Mouse (Mus musculus) neural tube, embryonic 13.5 days (tissue): ENCODE results near the gene Nudt11. TPM values are rescaled to one million over a fixed set of nuclear protein-coding genes. Genes with fewer than 3 reads are reported as not detected.
"Not testable (repeated sequence)": the region's sequence is repeated elsewhere in the genome, so short reads cannot be mapped to it uniquely, and the experiment has no call there.

Experiments
- ATAC-seq: fragments of 200-750 bp; cut with Nextera tagmentation; 2 replicates; pipeline ENCODE4 v1.8.0; 2017; ENCODE audit warnings: low read depth, mild to moderate bottlenecking, moderate TSS enrichment, moderate library complexity
- H3K27ac ChIP-seq: fragments of 300-500 bp; sonication (generic); replicated peaks from 2 replicates; pipeline ENCODE4 v1.5.1; 2015; ENCODE audit warnings: moderate library complexity, mild to moderate bottlenecking, inconsistent platforms
- H3K27me3 ChIP-seq: fragments of 300-500 bp; sonication (generic); 2 replicates; pipeline ENCODE4 v1.6.1; 2015; ENCODE audit warnings: mild to moderate bottlenecking, inconsistent platforms
- H3K36me3 ChIP-seq: fragments of 300-500 bp; sonication (generic); 2 replicates; pipeline ENCODE4 v1.6.1; 2015; ENCODE audit warnings: mild to moderate bottlenecking, inconsistent platforms
- H3K4me1 ChIP-seq: fragments of 300-500 bp; sonication (generic); replicated peaks from 2 replicates; pipeline ENCODE4 v1.6.1; 2015; ENCODE audit warnings: inconsistent platforms
- H3K4me2 ChIP-seq: fragments of 300-500 bp; sonication (generic); 2 replicates; pipeline ENCODE4 v1.6.1; 2015; ENCODE audit warnings: inconsistent platforms, mild to moderate bottlenecking, moderate library complexity
- H3K4me3 ChIP-seq: fragments of 300-500 bp; sonication (generic); 2 replicates; pipeline ENCODE4 v1.5.1; 2015; ENCODE audit warnings: mild to moderate bottlenecking, inconsistent platforms
- H3K9ac ChIP-seq: fragments of 300-500 bp; sonication (generic); 2 replicates; pipeline ENCODE4 v1.6.1; 2015; ENCODE audit warnings: moderate library complexity, mild to moderate bottlenecking, inconsistent platforms
- H3K9me3 ChIP-seq: fragments of 300-500 bp; sonication (generic); 2 replicates; pipeline ENCODE4 v1.6.1; 2016; ENCODE audit warnings: inconsistent platforms
- WGBS: fragments of 180-500 bp; shearing (Covaris S2); methylation state at CpG from one replicate; pipeline ENCODE4 v1.1.7; 2015; 5-methylcytosine and 5-hydroxymethylcytosine counted together
- microRNA-seq: library from miRNA; unstranded; fragments of <30 nt; microRNA quantifications from one replicate; pipeline ENCODE4, GENCODE M21; 2016
- polyA plus RNA-seq: library from polyadenylated mRNA; unstranded; fragments of >200 nt; fragmentation: Nextera tagmentation; extraction: Ambion mirVana; gene quantifications from 2 replicates; pipeline ENCODE4 v1.2.1, GENCODE M21; 2015

The Nudt11 gene
- 17.4 and 20.4 TPM in 2 replicates for polyA plus RNA-seq

DNA sequence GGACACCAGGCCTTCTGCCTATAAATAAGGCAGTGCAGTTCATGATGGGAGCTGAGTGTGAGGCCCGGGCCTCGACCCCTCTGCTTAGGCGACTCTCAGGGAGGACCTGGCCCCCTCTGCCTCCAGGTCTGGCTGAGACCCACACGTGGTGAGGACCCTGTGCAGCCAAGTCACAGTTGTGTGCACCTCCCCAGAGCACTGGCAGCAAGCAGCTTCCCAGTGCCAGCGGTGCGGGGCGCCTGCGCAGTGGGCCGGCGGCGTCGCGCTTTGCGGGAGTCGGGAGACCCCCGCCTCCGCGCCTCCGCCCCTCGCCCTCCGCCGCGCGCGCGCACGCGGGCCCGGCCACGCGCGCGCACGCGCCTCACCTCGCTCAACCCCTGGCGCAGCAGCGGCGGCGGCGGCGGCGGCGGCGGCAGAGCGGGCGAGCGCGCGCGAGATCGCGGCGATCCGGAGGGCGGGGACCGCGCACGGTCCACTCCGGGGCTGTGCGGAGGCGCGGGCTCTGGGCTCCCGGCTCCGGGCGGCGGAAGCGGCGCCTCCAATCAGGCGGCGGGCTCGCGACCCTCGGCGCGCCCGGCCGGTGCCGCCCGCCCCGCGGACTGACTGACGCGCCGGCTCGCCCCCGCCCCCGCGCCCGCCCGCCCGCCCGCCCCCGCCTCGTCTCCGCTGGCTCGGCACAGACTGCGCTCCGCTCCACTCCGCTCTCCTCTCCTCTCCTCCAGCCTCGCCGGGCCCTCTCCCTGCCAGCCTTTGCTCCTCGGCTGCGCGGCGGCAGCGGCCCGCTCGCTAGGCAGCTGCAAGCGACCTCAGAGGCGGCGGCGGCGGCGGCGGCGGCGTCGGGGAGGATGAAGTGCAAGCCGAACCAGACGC, at the start of gene Nudt11:
Gene Nudt11, plus strand, starts transcription at position 388 of the 870 bp plus-strand sequence.
- Histone ChIP-seq H3K27ac (peak within 1 kb of the TSS; percentile 79), H3K4me1 (peaks cover 12% of the 10 kb centered on the region), H3K4me2 (peak within 1 kb of the TSS; percentile 55), H3K9ac (0 out of 2 replicates have a peak within 1 kb of the TSS, but pooled peaks have one; percentile 50), H3K4me3 (peak within 1 kb of the TSS; percentile 44)
- not testable (repeated sequence) for H3K36me3 ChIP-seq, H3K27me3 ChIP-seq, H3K9me3 ChIP-seq
- WGBS: 4% methylated on average over 11 of the region's 121 CpGs
- ATAC-seq: peak; percentile 93

DNA sequence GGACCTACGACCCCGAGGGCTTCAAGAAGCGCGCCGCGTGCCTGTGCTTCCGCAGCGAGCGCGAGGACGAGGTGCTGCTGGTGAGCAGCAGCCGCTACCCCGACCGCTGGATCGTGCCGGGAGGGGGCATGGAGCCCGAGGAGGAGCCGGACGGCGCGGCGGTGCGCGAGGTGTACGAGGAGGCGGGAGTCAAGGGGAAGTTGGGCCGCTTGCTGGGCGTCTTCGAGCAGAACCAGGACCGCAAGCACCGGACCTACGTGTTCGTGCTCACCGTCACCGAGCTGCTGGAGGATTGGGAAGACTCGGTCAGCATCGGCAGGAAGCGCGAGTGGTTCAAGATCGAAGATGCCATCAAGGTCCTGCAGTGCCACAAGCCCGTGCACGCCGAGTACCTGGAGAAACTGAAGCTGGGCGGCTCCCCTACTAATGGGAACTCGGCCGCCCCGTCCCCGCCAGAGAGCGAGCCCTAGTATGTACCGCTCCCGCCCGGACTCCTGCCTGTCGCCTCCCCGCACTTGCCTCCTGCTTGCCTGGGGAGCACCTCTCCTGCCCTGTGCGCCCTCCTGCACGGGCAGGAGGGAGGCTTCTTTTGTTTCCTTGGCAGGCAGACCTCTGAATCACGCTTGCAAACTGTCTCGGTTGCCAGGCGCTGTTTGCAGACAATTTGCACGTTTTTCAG, 822 bp downstream of the Nudt11 start:
- Histone ChIP-seq H3K4me1 (peaks cover 12% of the 10 kb centered on the region), H3K4me2 (peak overlapping the region; percentile 55), H3K9ac (0 out of 2 replicates have a peak overlapping the region, but pooled peaks have one; percentile 50), H3K27ac (peak overlapping the region; percentile 79), H3K4me3 (peak overlapping the region; percentile 44)
- peak; percentile 82 for ATAC-seq
- H3K9me3 ChIP-seq, H3K36me3 ChIP-seq, H3K27me3 ChIP-seq: not testable (repeated sequence)
- WGBS: 15% methylated on average over 21 of the region's 60 CpGs

DNA sequence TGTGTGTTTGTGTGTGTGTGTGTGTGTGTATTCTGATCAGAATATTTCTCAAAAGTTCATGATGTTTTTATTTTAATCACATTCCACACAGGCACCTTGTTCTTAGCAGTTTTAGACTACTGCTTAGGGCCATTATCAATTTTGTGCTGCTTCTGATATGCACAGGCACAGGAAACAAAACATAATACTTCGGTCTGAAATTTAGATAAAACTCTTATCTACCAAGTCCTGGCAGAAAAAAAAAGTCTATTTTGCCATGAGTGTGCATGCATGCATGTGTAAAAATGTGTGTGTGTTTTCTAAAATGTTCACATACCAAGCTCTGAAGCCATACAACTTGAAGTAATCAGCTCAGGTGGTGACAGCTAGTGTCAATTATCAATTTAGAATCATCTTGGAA, 14.3 kb downstream of the Nudt11 start:
- H3K27ac ChIP-seq: no peak overlapping the region
- no peaks in the 10 kb centered on the region for H3K4me1 ChIP-seq
- no peaks in the 10 kb centered on the region for H3K27me3 ChIP-seq
- H3K36me3 ChIP-seq: no peaks in the 10 kb centered on the region
- no peaks in the 10 kb centered on the region for H3K9me3 ChIP-seq
- no peak overlapping the region for H3K4me3 ChIP-seq
- WGBS: 77% methylated on average over 1 of the region's 1 CpGs
- no peak for ATAC-seq
- no peak overlapping the region for H3K4me2 ChIP-seq
- H3K9ac ChIP-seq: no peak overlapping the region

DNA sequence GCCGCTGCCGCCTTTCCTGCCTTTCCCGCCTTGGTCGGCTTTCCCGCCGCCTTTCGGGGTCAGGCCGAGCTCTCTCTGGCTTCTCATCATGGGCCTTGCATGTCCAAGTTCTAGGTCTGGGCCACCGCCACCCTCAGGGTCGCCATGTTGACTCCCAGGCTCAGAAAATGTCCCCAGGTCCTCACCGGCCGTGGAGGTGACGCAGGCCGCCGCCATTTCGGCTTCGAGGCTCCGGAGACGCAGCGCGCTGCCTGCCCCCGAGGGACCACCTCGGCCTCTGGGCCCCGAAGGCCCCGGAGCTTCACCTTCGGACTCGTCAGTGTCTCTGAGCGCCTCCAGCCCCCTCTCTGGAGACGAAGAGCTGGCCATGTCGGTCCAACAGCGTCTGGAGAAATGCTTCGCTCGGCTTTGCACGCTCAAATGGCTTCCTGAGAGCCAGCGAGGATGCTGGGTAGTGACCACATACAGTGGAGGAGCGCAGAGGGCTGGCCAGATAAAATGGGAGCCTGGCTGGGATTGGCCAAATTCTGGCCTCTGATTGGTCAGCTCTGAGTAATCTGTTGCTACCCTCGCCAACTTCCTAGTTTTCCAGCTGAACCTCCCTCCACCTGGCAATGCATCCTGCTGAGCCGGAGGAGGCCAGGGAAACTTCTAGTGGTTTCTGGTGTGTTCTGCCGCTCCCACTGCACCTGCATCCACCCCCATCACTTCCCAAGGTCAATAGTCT, 35.9 kb downstream of the Nudt11 start, which contains the start of gene AU022751:
Gene AU022751, minus strand, starts transcription at position 466 of the 727 bp plus-strand sequence.
- WGBS: 93% methylated on average over 39 of the region's 39 CpGs
- no peaks in the 10 kb centered on the region for H3K27me3 ChIP-seq
- no peak within 1 kb of the TSS for H3K9ac ChIP-seq
- H3K4me3 ChIP-seq: no peak within 1 kb of the TSS
- no peaks in the 10 kb centered on the region for H3K36me3 ChIP-seq
- H3K4me1 ChIP-seq: no peaks in the 10 kb centered on the region
- ATAC-seq: no peak
- H3K9me3 ChIP-seq: peaks cover 17% of the 10 kb centered on the region; the same call in 1 of the 2 replicates
- no peak within 1 kb of the TSS for H3K4me2 ChIP-seq
- H3K27ac ChIP-seq: no peak within 1 kb of the TSS

DNA sequence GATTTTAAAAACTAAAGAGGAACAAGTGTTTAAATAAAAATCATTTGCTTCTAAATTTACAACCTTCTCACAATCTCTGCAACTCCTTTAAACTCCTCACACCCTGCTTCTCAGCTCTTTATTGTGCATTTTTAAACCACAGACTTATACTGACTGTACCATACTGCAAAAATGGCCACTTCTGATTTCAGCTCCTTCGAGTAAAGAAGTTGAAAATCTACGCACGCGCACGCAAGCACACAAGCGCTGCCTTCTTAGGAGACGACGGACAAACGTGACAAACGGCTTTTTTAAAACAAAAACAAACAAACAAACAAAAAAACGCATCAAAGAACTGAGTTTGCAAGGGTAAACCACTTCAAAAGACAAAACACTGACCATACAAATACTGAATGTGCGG, 44.3 kb downstream of the Nudt11 start:
- peak overlapping the region; percentile 56 for H3K4me2 ChIP-seq
- H3K4me1 ChIP-seq: no peaks in the 10 kb centered on the region
- no peaks in the 10 kb centered on the region for H3K27me3 ChIP-seq
- 18% methylated on average over 12 of the region's 12 CpGs for WGBS
- no peaks in the 10 kb centered on the region for H3K36me3 ChIP-seq
- peak overlapping the region; percentile 64 for H3K9ac ChIP-seq
- peak overlapping the region; percentile 64 for H3K27ac ChIP-seq
- H3K4me3 ChIP-seq: peak overlapping the region; percentile 47
- 0 out of 2 replicates have a peak, but pooled peaks have one; percentile 71 for ATAC-seq
- no peaks in the 10 kb centered on the region for H3K9me3 ChIP-seq

DNA sequence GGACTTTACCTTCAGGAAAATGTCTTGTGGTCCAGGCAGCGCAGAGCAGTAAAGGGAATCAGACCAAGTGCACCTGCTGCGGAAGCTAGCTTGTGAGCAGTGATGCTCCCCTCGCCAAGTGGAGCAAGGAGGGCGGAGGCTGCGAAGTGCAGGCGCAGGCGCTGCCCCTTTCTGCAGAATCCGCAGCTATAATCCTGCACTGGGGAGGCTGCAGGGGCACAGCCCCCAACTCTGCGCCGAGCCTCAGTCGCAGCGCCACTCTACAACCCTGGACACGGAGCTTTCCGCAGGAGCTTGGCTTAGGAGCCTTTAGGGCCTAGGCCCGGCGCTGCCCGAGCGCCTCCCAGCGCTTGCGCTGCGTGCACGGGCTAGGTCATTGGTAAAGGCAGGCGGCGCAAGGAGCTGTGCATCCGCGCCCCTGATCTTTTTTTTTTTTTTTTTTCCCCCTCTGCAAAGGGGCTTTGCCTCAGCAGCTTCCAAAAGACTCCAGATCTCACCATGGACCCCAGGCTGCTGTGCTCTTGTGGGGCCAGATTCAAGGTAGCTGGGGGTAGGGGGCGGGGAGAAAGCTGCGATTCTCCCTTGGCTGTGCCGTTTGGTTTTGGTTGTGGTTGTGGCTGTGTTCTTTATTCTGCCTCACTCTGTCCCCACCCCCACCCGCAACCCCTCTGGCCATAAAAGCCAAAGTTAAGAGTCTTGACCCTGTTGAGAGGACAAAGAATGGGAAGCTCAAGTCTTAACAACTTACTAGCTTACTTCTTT, 44.9 kb downstream of the Nudt11 start:
- peak overlapping the region; percentile 64 for H3K9ac ChIP-seq
- H3K4me2 ChIP-seq: peak overlapping the region; percentile 56
- peak overlapping the region; percentile 47 for H3K4me3 ChIP-seq
- peak; percentile 97 for ATAC-seq
- H3K27me3 ChIP-seq: no peaks in the 10 kb centered on the region
- no peaks in the 10 kb centered on the region for H3K4me1 ChIP-seq
- H3K9me3 ChIP-seq: no peaks in the 10 kb centered on the region
- H3K27ac ChIP-seq: peak overlapping the region; percentile 64
- H3K36me3 ChIP-seq: no peaks in the 10 kb centered on the region
- WGBS: 10% methylated on average over 28 of the region's 30 CpGs

Small RNA genes lying within 50 kb of the gene (microRNA-seq; reads per million reads assigned to microRNA genes)
- not detected for gene Gm27360

Other genes with a start within 250 kb of the Nudt11 start
- 0.10 TPM in 1 of 2 replicates, not detected in the other for gene AU022751, start 36.0 kb downstream of the Nudt11 start, polyA plus RNA-seq
- 51.5 and 53.4 TPM in 2 replicates for gene Nudt10, start 125.6 kb downstream of the Nudt11 start, polyA plus RNA-seq